Mouse (Mus musculus) CD8-positive naive resting alpha-beta T cell, adult 2 months (primary cell): ENCODE data around the gene Psen2.

Experiments used
- DNase-seq, 2 experiments: peaks; one replicate each; pipeline ENCODE4 v3.0.0; 2022; ENCODE audit warnings: low read depth in 2 of 2, low spot score in 2 of 2

The Psen2 gene

GRCm38 (mm10) chr1:180199715-180200050 lies 63.6 kb downstream of the Psen2 start:
- DNase-seq = no peak

GRCm38 (mm10) chr1:180198959-180199714 lies 64.1 kb downstream of the Psen2 start, which contains the start of gene Coq8a:
Gene Coq8a (minus strand): TSS chr1:180199602.
- peak in 1 of 2 experiments; percentile 5 for DNase-seq

- DNase-seq = no peak
Measured at GRCm38 (mm10) chr1:180197956-180198355, 65.3 kb downstream of the Psen2 start.

- DNase-seq = no peak
Measured at GRCm38 (mm10) chr1:180196508-180196907, 66.7 kb downstream of the Psen2 start.

GRCm38 (mm10) chr1:180195703-180196381 lies 67.4 kb downstream of the Psen2 start:
- DNase-seq = peak; percentile 97 to 98

GRCm38 (mm10) chr1:180194781-180195471 lies 68.3 kb downstream of the Psen2 start:
- DNase-seq = peak in 1 of 2 experiments; percentile 32

- DNase-seq = no peak
Measured at GRCm38 (mm10) chr1:180194048-180194447, 69.2 kb downstream of the Psen2 start.

GRCm38 (mm10) chr1:180193391-180193935 lies 69.8 kb downstream of the Psen2 start:
- no peak for DNase-seq

GRCm38 (mm10) chr1:180192866-180193265 lies 70.4 kb downstream of the Psen2 start:
- DNase-seq = no peak

GRCm38 (mm10) chr1:180191651-180192220 lies 71.5 kb downstream of the Psen2 start:
- DNase-seq = no peak

GRCm38 (mm10) chr1:180191112-180191511 lies 72.1 kb downstream of the Psen2 start:
- no peak for DNase-seq

GRCm38 (mm10) chr1:180188951-180189350 lies 74.3 kb downstream of the Psen2 start:
- no peak for DNase-seq

- no peak for DNase-seq
Measured at GRCm38 (mm10) chr1:180186371-180186770, 76.9 kb downstream of the Psen2 start.

- DNase-seq = no peak
Measured at GRCm38 (mm10) chr1:180185877-180186276, 77.4 kb downstream of the Psen2 start.

- DNase-seq = no peak
Measured at GRCm38 (mm10) chr1:180184768-180185167, 78.5 kb downstream of the Psen2 start.

GRCm38 (mm10) chr1:180183525-180184159 lies 79.6 kb downstream of the Psen2 start:
- no peak for DNase-seq

GRCm38 (mm10) chr1:180182731-180183130 lies 80.5 kb downstream of the Psen2 start:
- DNase-seq = no peak

GRCm38 (mm10) chr1:180181966-180182319 lies 81.3 kb downstream of the Psen2 start:
- no peak for DNase-seq

- no peak for DNase-seq
Measured at GRCm38 (mm10) chr1:180181304-180181965, 81.8 kb downstream of the Psen2 start.

GRCm38 (mm10) chr1:180179840-180180239 lies 83.4 kb downstream of the Psen2 start:
- no peak for DNase-seq
